Mouse (Mus musculus): ENCODE results near the gene Cep104. TPM values are rescaled to one million over a fixed set of nuclear protein-coding genes. Genes with fewer than 3 reads are reported as not detected.

Cep104 gene
- 16.1 and 17.3 TPM in 2 replicates for polyA plus RNA-seq (2015; fragmentation: Nextera tagmentation; extraction: Ambion mirVana)

- Histone ChIP-seq H3K9ac (ENCODE audit: low read length) (peak within 1 kb of the TSS; percentile 93), H3K36me3 (ENCODE audit: control insufficient read depth, insufficient read depth, low read length) (peaks cover 3% of the 10 kb centered on the region; the same call in 1 of the 2 replicates), H3K4me3 (ENCODE audit: low read length) (peak within 1 kb of the TSS; percentile 98), H3K9me3 (ENCODE audit: control insufficient read depth, low read length) (no peaks in the 10 kb centered on the region), H3K4me2 (ENCODE audit: low read depth, low read length) (peak within 1 kb of the TSS; percentile 96), H3K27me3 (ENCODE audit: control insufficient read depth, insufficient read depth, low read depth, low read length) (no peaks in the 10 kb centered on the region), H3K27ac (ENCODE audit: low read length) (peak within 1 kb of the TSS; percentile 31), H3K4me1 (replicated peaks; ENCODE audit: control insufficient read depth, insufficient read depth, low read length) (peaks cover 8% of the 10 kb centered on the region)
- ATAC-seq (ENCODE audit: low read depth): peak; percentile 98
- WGBS: 1% methylated on average over 67 of the region's 68 CpGs
These were observed at the start of gene Cep104, which contains the start of gene Dffb for GRCm38 (mm10) chr4:153974431-153975291. TSS of gene Cep104 (plus strand) at chr4:153975194. TSS of gene Dffb (minus strand) at chr4:153975126.

DNA sequence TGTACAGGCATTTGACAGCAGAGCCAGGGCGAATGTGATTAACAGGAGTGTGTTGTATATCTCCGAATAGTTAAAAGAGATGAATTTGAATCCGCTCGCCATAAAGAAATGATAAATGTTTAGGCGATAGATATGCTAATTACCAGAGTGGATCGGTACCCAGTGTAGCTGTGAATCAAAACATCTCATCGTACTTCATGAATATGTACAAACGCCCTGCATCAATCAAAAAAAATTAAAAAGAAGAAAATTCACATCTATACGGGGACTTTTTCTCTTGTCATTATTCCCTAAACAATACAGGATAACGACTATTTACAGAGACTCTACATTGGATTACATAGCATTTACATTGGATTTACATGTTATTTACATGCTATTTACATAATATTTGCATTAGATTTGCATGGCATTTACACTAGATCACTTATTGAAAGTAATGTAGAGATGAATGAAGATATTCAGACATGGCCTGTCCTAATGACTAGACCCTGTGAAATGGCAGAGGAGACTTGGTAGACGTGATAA is 46.2 kb upstream of the Cep104 start:
- Histone ChIP-seq H3K36me3 (ENCODE audit: control insufficient read depth, insufficient read depth, low read length) (no peaks in the 10 kb centered on the region), H3K9me3 (ENCODE audit: control insufficient read depth, low read length) (no peaks in the 10 kb centered on the region), H3K4me1 (replicated peaks; ENCODE audit: control insufficient read depth, insufficient read depth, low read length) (no peaks in the 10 kb centered on the region), H3K27me3 (ENCODE audit: control insufficient read depth, insufficient read depth, low read depth, low read length) (no peaks in the 10 kb centered on the region), H3K4me3 (ENCODE audit: low read length) (no peak overlapping the region), H3K9ac (ENCODE audit: low read length) (no peak overlapping the region), H3K27ac (ENCODE audit: low read length) (no peak overlapping the region), H3K4me2 (ENCODE audit: low read depth, low read length) (no peak overlapping the region)
- no peak for ATAC-seq (ENCODE audit: low read depth)
- WGBS: 77% methylated on average over 11 of the region's 11 CpGs

DNA sequence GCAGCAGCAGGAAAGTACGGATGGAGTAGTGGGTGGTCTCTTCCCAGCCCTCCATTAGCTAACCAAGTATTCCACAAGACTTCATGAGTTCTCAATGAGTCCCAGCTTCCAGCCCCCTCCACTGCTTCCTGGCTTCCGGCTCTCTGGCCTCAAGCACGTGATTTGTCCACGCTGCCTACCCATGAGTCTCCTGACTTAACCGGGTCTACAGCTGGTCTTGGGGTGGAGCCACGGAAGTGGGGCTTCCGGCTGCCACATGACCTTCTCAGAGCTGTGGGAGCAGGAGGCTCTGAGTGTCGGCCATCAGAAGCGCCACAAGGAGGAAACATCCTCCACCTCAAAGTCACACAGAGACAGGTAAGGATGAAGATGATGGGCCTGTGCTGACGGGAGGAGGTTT is 45.6 kb upstream of the Cep104 start:
- 55% methylated on average over 10 of the region's 10 CpGs for WGBS
- Histone ChIP-seq H3K4me3 (ENCODE audit: low read length) (no peak overlapping the region), H3K9me3 (ENCODE audit: control insufficient read depth, low read length) (no peaks in the 10 kb centered on the region), H3K27me3 (ENCODE audit: control insufficient read depth, insufficient read depth, low read depth, low read length) (no peaks in the 10 kb centered on the region), H3K36me3 (ENCODE audit: control insufficient read depth, insufficient read depth, low read length) (no peaks in the 10 kb centered on the region), H3K27ac (ENCODE audit: low read length) (no peak overlapping the region), H3K9ac (ENCODE audit: low read length) (no peak overlapping the region), H3K4me2 (ENCODE audit: low read depth, low read length) (no peak overlapping the region), H3K4me1 (replicated peaks; ENCODE audit: control insufficient read depth, insufficient read depth, low read length) (no peaks in the 10 kb centered on the region)
- no peak for ATAC-seq (ENCODE audit: low read depth)

GRCm38 (mm10) chr4:153929921-153930320 is 45.1 kb upstream of the Cep104 start:
- no peak overlapping the region for H3K27ac ChIP-seq (ENCODE audit: low read length)
- H3K36me3 ChIP-seq (ENCODE audit: control insufficient read depth, insufficient read depth, low read length): no peaks in the 10 kb centered on the region
- no peaks in the 10 kb centered on the region for H3K4me1 ChIP-seq (replicated peaks; ENCODE audit: control insufficient read depth, insufficient read depth, low read length)
- no peak overlapping the region for H3K4me3 ChIP-seq (ENCODE audit: low read length)
- no peak overlapping the region for H3K4me2 ChIP-seq (ENCODE audit: low read depth, low read length)
- H3K9me3 ChIP-seq (ENCODE audit: control insufficient read depth, low read length): no peaks in the 10 kb centered on the region
- no peak for ATAC-seq (ENCODE audit: low read depth)
- H3K9ac ChIP-seq (ENCODE audit: low read length): no peak overlapping the region
- WGBS: 56% methylated on average over 4 of the region's 4 CpGs
- no peaks in the 10 kb centered on the region for H3K27me3 ChIP-seq (ENCODE audit: control insufficient read depth, insufficient read depth, low read depth, low read length)

- no peak for ATAC-seq (ENCODE audit: low read depth)
- H3K9ac ChIP-seq (ENCODE audit: low read length): no peak overlapping the region
- H3K4me1 ChIP-seq (replicated peaks; ENCODE audit: control insufficient read depth, insufficient read depth, low read length): no peaks in the 10 kb centered on the region
- H3K27me3 ChIP-seq (ENCODE audit: control insufficient read depth, insufficient read depth, low read depth, low read length): 0 out of 2 replicates have a peak, but pooled peaks cover 3% of the 10 kb centered on the region
- H3K36me3 ChIP-seq (ENCODE audit: control insufficient read depth, insufficient read depth, low read length): no peaks in the 10 kb centered on the region
- no peak overlapping the region for H3K4me2 ChIP-seq (ENCODE audit: low read depth, low read length)
- no peak overlapping the region for H3K4me3 ChIP-seq (ENCODE audit: low read length)
- no peaks in the 10 kb centered on the region for H3K9me3 ChIP-seq (ENCODE audit: control insufficient read depth, low read length)
- WGBS: 47% methylated on average over 4 of the region's 4 CpGs
- no peak overlapping the region for H3K27ac ChIP-seq (ENCODE audit: low read length)
These were observed 31.8 kb upstream of the Cep104 start for GRCm38 (mm10) chr4:153943243-153943642.

GRCm38 (mm10) chr4:153944261-153944660 is 30.7 kb upstream of the Cep104 start:
- Histone ChIP-seq H3K36me3 (ENCODE audit: control insufficient read depth, insufficient read depth, low read length) (no peaks in the 10 kb centered on the region), H3K27me3 (ENCODE audit: control insufficient read depth, insufficient read depth, low read depth, low read length) (0 out of 2 replicates have a peak, but pooled peaks cover 3% of the 10 kb centered on the region), H3K9ac (ENCODE audit: low read length) (no peak overlapping the region), H3K4me1 (replicated peaks; ENCODE audit: control insufficient read depth, insufficient read depth, low read length) (no peaks in the 10 kb centered on the region), H3K9me3 (ENCODE audit: control insufficient read depth, low read length) (no peaks in the 10 kb centered on the region), H3K4me2 (ENCODE audit: low read depth, low read length) (no peak overlapping the region), H3K27ac (ENCODE audit: low read length) (no peak overlapping the region), H3K4me3 (ENCODE audit: low read length) (no peak overlapping the region)
- 34% methylated on average over 6 of the region's 6 CpGs for WGBS
- no peak for ATAC-seq (ENCODE audit: low read depth)

- WGBS: 73% methylated on average over 6 of the region's 6 CpGs
- Histone ChIP-seq H3K4me3 (ENCODE audit: low read length) (no peak overlapping the region), H3K4me1 (replicated peaks; ENCODE audit: control insufficient read depth, insufficient read depth, low read length) (no peaks in the 10 kb centered on the region), H3K27ac (ENCODE audit: low read length) (no peak overlapping the region), H3K36me3 (ENCODE audit: control insufficient read depth, insufficient read depth, low read length) (no peaks in the 10 kb centered on the region), H3K4me2 (ENCODE audit: low read depth, low read length) (no peak overlapping the region), H3K9ac (ENCODE audit: low read length) (no peak overlapping the region), H3K9me3 (ENCODE audit: control insufficient read depth, low read length) (no peaks in the 10 kb centered on the region), H3K27me3 (ENCODE audit: control insufficient read depth, insufficient read depth, low read depth, low read length) (0 out of 2 replicates have a peak, but pooled peaks cover 3% of the 10 kb centered on the region)
- ATAC-seq (ENCODE audit: low read depth): no peak
These were observed 29.3 kb upstream of the Cep104 start for GRCm38 (mm10) chr4:153945741-153946140.

DNA sequence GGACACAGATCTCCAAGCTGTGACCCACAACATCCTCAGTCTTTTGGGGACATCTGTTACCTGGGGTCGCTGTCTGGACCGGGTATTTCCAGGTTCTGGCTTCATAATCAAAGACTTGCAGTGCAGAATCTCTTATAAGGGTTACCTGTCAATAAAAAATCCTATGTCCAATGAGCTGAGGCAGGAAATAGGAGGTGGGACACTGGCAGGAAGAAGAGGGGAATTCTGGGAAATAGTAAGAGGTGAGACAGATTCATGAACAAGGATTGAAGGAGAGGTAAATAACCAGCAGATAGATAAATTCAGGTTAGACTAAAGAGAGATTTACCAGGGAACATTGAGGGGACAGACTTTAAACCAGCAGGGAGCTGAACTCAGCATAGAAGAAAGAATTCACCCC is 24.6 kb upstream of the Cep104 start:
- Histone ChIP-seq H3K9me3 (ENCODE audit: control insufficient read depth, low read length) (no peaks in the 10 kb centered on the region), H3K36me3 (ENCODE audit: control insufficient read depth, insufficient read depth, low read length) (no peaks in the 10 kb centered on the region), H3K4me3 (ENCODE audit: low read length) (no peak overlapping the region), H3K4me2 (ENCODE audit: low read depth, low read length) (no peak overlapping the region), H3K27ac (ENCODE audit: low read length) (no peak overlapping the region), H3K27me3 (ENCODE audit: control insufficient read depth, insufficient read depth, low read depth, low read length) (peaks cover 10% of the 10 kb centered on the region), H3K4me1 (replicated peaks; ENCODE audit: control insufficient read depth, insufficient read depth, low read length) (no peaks in the 10 kb centered on the region), H3K9ac (ENCODE audit: low read length) (no peak overlapping the region)
- no peak for ATAC-seq (ENCODE audit: low read depth)
- WGBS: 55% methylated on average over 2 of the region's 2 CpGs

GRCm38 (mm10) chr4:153951150-153951549 is 23.8 kb upstream of the Cep104 start:
- Histone ChIP-seq H3K9me3 (ENCODE audit: control insufficient read depth, low read length) (no peaks in the 10 kb centered on the region), H3K4me3 (ENCODE audit: low read length) (no peak overlapping the region), H3K9ac (ENCODE audit: low read length) (no peak overlapping the region), H3K36me3 (ENCODE audit: control insufficient read depth, insufficient read depth, low read length) (no peaks in the 10 kb centered on the region), H3K4me1 (replicated peaks; ENCODE audit: control insufficient read depth, insufficient read depth, low read length) (no peaks in the 10 kb centered on the region), H3K4me2 (ENCODE audit: low read depth, low read length) (no peak overlapping the region), H3K27ac (ENCODE audit: low read length) (no peak overlapping the region), H3K27me3 (ENCODE audit: control insufficient read depth, insufficient read depth, low read depth, low read length) (peaks cover 10% of the 10 kb centered on the region)
- WGBS: 47% methylated on average over 3 of the region's 3 CpGs
- no peak for ATAC-seq (ENCODE audit: low read depth)
